Mouse (Mus musculus) liver, adult 2 months (tissue): ENCODE measurements at regions not wholly inside any gene's neighbourhood (a gene's known extent, or its start where the extent isn't known, plus 50 kb on each side); places are given as distances from the start of the nearest gene placed in this dataset.

Experiments used
- CTCF ChIP-seq: fragments of 200-500 bp; IDR thresholded peaks from 2 replicates; pipeline ENCODE4 v1.5.1; 2011; ENCODE audit warnings: low read depth, low read length, control low read depth
- POLR2A ChIP-seq: fragments of 200-500 bp; IDR thresholded peaks from 2 replicates; pipeline ENCODE4 v1.6.1; 2011; ENCODE audit warnings: low read length, control low read depth; ENCODE audit not compliant: insufficient read depth; ENCODE audit errors: extremely low read depth

DNA sequence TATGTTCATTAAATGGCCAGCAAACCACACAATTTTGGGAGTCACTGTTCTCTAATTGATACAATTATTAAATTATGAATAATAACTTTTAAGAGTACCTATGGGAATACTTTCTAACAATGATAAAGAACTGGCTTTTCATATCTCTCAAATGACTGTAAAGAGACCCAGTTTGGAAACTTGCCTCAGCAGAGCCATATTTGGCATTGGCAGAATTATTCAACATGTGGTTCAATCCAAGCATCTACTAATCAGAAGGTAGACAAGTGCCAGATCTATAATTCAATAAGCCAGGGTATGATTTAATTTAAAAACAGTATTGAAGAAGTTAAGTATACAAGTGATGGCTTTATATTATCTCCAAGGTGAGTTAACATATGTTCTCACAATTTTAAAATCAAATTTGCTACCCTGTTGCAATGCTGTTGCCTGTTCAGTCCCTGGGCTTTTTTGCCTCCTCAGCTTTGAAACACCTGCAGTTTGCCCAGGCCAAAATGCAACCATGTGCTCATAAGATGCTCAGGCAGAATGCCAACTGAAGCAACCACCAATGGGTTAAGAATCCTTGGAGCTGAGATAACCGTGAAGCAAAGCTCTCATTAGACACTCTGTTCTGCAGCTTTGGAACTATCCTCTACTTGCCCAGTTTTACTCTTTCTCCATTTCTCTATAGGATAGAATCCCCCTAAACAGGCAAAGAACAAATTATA is 897.2 kb downstream of the Ets1 start:
- TF ChIP-seq POLR2A (no peak), CTCF (no peak)
